Mouse (Mus musculus): ENCODE measurements around the gene Vmn1r227. TPM values are rescaled to one million over a fixed set of nuclear protein-coding genes. Genes with fewer than 3 reads are reported as not detected.

The Vmn1r227 gene
- not detected in 2 replicates for polyA plus RNA-seq (2015; fragmentation: Nextera tagmentation; extraction: Ambion mirVana)

GRCm38 (mm10) chr17:20729543-20729942, at the start of gene Vmn1r227:
Gene Vmn1r227, plus strand, starts transcription at chr17:20729843.

GRCm38 (mm10) chr17:20682543-20682942, 47.1 kb upstream of the Vmn1r227 start, which contains the start of gene Vmn1r226:
Gene Vmn1r226, plus strand, starts transcription at chr17:20682843.

GRCm38 (mm10) chr17:20786057-20786456, 56.4 kb downstream of the Vmn1r227 start, which contains the start of gene Vmn1r228:
Gene Vmn1r228, minus strand, starts transcription at chr17:20786157.

Other genes starting within 250 kb of the Vmn1r227 start
- not detected in 2 replicates for gene Vmn2r108, start 248.5 kb upstream of the Vmn1r227 start, polyA plus RNA-seq (2015; fragmentation: Nextera tagmentation; extraction: Ambion mirVana)
- gene Vmn1r225, start 231.7 kb upstream of the Vmn1r227 start, polyA plus RNA-seq (2015; fragmentation: Nextera tagmentation; extraction: Ambion mirVana) = not detected in 2 replicates
- not detected in 2 replicates for gene Vmn2r109, start 165.1 kb upstream of the Vmn1r227 start, polyA plus RNA-seq (2015; fragmentation: Nextera tagmentation; extraction: Ambion mirVana)
- 0.01 TPM in 1 of 2 replicates, not detected in the other for gene Vmn2r110, start 133.4 kb upstream of the Vmn1r227 start, polyA plus RNA-seq (2015; fragmentation: Nextera tagmentation; extraction: Ambion mirVana)
- not detected in 2 replicates for gene Fpr-rs3, start 105.0 kb upstream of the Vmn1r227 start, polyA plus RNA-seq (2015; fragmentation: Nextera tagmentation; extraction: Ambion mirVana)
- gene Vmn1r226, start 47.0 kb upstream of the Vmn1r227 start, polyA plus RNA-seq (2015; fragmentation: Nextera tagmentation; extraction: Ambion mirVana) = not detected in 2 replicates
- not detected in 2 replicates for gene Vmn1r228, start 56.3 kb downstream of the Vmn1r227 start, polyA plus RNA-seq (2015; fragmentation: Nextera tagmentation; extraction: Ambion mirVana)
- not detected in 2 replicates for gene Vmn1r229, start 81.7 kb downstream of the Vmn1r227 start, polyA plus RNA-seq (2015; fragmentation: Nextera tagmentation; extraction: Ambion mirVana)
- gene Vmn1r230, start 110.6 kb downstream of the Vmn1r227 start, polyA plus RNA-seq (2015; fragmentation: Nextera tagmentation; extraction: Ambion mirVana) = not detected in 2 replicates
- not detected in 2 replicates for gene Vmn1r231, start 175.2 kb downstream of the Vmn1r227 start, polyA plus RNA-seq (2015; fragmentation: Nextera tagmentation; extraction: Ambion mirVana)
- not detected in 2 replicates for gene Vmn1r232, start 189.9 kb downstream of the Vmn1r227 start, polyA plus RNA-seq (2015; fragmentation: Nextera tagmentation; extraction: Ambion mirVana)
- gene Ppp2r1a, start 215.5 kb downstream of the Vmn1r227 start, polyA plus RNA-seq (2015; fragmentation: Nextera tagmentation; extraction: Ambion mirVana) = 227 and 248 TPM in 2 replicates

All from urinary bladder, postnatal 0 days (tissue).